Mouse (Mus musculus): ENCODE results near the gene Nemp1.

Nemp1 gene

GRCm38 (mm10) chr10:127666501-127667268, at the start of gene Nemp1:
Gene Nemp1, plus strand, starts transcription at chr10:127666901.
- in situ Hi-C loops (cut with MboI; ENCODE audit: low sequenced_read_pairs) = no loop called here

DNA sequence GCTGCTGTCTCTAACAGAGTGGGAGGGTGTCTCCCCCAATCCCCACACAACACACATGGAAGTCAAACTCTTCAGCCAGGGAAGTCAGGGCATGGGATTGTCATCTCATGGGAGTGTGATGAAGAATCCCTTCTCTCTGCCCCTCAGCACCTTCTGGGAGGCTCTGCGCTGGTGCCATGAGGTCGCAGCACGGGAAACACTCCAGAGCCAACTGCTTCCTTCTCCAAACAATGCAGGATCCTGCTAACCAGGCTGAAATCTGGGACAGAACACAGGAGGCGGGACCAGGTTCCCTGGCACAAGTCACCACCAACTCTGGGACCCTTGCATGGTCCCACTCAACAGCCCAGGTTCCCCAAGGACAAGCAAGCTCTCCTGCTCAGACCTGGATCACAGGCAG, 49.4 kb upstream of the Nemp1 start:
- in situ Hi-C loops (cut with MboI; ENCODE audit: low sequenced_read_pairs) = no loop called here

DNA sequence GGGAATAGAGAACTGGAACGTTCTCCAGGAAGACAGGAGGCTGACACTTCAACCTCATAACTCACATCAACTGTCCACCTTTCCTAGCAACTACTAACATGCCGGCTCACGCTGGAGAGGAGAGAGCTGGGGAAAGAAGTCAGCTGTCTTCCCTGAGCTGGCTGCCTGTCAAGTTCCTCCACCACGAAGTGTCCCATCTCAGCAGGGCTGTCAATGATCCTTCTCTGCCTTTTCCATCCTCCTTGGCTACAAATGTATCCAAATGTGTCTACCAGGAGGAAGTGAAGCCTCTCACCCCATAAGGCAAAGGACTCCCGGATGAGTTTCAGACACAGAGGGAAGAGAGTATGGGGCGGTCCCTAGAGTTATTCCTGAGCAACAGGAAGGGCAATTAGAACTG, 48.5 kb upstream of the Nemp1 start:
- in situ Hi-C loops (cut with MboI; ENCODE audit: low sequenced_read_pairs) = no loop called here

GRCm38 (mm10) chr10:127619119-127619721, 47.5 kb upstream of the Nemp1 start:
- in situ Hi-C loops (cut with MboI; ENCODE audit: low sequenced_read_pairs) = no loop called here

- in situ Hi-C loops (cut with MboI; ENCODE audit: low sequenced_read_pairs) = no loop called here
Measured at GRCm38 (mm10) chr10:127619941-127620405, 46.7 kb upstream of the Nemp1 start.

GRCm38 (mm10) chr10:127620406-127621190, 46.1 kb upstream of the Nemp1 start, which contains the start of gene Lrp1:
Gene Lrp1, minus strand, starts transcription at chr10:127621148.
- in situ Hi-C loops (cut with MboI; ENCODE audit: low sequenced_read_pairs) = no loop called here

GRCm38 (mm10) chr10:127621191-127622056, 45.3 kb upstream of the Nemp1 start:
- in situ Hi-C loops (cut with MboI; ENCODE audit: low sequenced_read_pairs) = no loop called here

DNA sequence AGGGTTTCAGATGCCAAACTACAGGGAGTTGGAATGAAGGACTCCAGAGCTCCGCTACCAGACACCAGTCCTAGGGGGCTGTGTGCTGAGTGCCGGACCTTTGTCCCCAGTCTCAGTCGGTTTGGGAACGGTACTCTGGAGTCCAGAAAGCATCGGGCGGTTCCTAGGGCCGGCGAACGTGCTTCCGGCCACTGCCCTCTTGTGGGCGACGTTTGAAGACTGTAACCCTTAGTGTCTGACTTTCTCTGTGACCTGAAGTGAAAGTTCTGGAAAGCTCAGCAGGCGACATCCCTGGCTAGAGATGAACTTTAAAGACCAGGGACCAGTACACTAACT, 44.7 kb upstream of the Nemp1 start:
- in situ Hi-C loops (cut with MboI; ENCODE audit: low sequenced_read_pairs) = no loop called here

DNA sequence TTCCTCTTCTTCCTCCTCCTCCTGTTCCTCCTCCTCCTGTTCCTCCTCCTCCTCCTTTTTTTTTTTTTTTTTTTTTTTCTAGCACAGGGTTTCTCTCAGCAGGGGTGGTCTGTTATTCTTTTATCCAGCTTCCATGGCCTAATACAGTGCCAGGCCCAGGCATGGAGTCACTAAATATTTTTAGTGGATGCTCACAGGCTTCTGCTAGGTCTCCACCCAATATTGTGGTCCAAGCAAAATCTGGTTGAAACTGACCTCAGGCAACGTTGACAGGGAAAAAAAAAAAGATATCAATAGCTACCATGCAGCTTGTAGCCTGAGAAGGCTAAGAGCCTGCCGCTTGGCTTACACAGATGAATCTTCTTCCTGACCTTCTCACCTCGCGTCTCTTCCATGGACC, 44.0 kb upstream of the Nemp1 start:
- in situ Hi-C loops (cut with MboI; ENCODE audit: low sequenced_read_pairs) = no loop called here

DNA sequence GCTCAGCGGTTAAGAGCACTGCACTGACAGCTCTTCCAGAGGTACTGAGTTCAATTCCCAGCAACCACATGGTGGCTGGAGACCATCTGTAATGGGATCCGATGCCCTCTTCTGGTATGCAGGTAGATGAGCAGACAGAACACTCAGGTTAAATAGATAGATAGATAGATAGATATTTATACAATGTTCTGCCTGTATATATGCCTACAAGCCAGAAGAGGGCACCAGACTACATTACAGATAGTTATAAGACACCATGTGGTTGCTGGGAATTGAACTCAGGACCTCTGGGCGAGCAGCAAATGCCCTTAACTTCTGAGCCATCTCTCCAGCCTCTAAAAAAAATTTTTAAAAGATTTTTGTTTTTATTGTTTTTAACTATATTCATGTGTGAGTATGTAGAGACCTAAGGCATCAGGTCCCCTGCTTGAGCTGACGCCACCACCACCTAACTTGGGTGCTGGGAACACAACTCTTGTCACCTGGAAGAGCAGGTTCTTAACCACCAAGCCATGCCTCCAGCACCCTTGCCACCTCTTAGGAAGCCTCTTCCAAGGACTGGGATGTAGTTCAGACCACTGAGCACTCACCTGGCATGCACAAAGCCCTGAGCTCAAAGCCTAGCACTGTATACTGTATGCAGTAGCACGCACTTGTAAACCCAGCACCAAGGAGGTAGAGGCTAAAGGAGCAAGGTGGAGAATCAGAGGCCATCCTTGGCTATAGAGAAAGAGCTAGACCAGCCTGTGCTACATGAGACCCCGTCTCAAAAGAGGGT, 43.1 kb upstream of the Nemp1 start:
- in situ Hi-C loops (cut with MboI; ENCODE audit: low sequenced_read_pairs) = no loop called here

GRCm38 (mm10) chr10:127626433-127626832, 40.3 kb upstream of the Nemp1 start:
- in situ Hi-C loops (cut with MboI; ENCODE audit: low sequenced_read_pairs) = no loop called here

DNA sequence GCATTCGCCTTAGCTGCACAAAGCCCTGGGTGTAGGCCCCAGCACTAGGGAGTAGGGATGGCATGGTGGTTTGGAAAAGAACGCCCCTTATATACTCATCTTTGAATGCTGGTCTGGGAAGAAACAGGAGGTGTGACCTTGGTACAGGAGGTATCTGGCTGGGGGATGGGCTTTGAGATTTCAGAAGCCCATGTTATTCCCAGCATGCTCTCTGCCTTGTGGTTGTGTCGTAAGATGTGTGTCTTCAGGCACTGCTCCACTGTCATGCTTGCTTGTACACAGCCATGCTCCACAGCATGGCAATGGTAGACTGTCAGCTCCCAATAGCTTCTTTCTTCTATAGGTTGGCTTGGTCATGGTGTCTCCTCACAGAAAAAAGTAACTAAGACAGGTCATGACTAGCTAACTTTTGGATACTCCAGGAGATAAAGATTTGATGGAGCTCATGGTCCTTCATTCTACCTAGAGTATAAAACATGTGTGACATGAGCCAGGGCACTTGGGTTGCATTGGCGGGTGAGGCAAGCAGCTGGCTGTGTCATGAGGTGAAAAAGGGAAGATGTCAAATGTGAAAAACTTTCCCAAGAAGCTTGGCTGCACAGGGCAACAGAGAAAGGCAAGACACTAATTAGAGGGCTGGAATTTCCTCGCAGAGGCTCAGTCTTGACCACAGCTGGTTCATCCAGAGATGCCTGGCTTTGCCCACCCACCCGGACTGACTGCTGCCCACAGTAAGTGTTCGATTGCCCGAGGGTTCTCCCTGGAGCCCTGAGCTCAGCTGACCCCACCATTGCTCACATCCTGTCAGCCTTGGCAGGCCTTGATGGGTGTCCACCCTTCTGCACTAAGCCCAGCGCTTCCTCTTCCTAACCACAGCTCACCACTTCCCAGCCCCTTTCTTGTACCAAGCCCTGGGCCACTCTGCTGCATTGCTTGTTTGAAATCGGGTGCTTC, 35.2 kb upstream of the Nemp1 start:
- in situ Hi-C loops (cut with MboI; ENCODE audit: low sequenced_read_pairs) = loop anchor here (10.0 kb wide), 1 partner anchor 57 kb away; no protein-coding TSS in a partner anchor

- in situ Hi-C loops (cut with MboI; ENCODE audit: low sequenced_read_pairs) = loop anchor here (10.0 kb wide), 1 partner anchor 58 kb away; no protein-coding TSS in a partner anchor
Measured at GRCm38 (mm10) chr10:127632668-127633271, 33.9 kb upstream of the Nemp1 start.

- in situ Hi-C loops (cut with MboI; ENCODE audit: low sequenced_read_pairs) = no loop called here
Measured at GRCm38 (mm10) chr10:127640421-127640820, 26.3 kb upstream of the Nemp1 start.

DNA sequence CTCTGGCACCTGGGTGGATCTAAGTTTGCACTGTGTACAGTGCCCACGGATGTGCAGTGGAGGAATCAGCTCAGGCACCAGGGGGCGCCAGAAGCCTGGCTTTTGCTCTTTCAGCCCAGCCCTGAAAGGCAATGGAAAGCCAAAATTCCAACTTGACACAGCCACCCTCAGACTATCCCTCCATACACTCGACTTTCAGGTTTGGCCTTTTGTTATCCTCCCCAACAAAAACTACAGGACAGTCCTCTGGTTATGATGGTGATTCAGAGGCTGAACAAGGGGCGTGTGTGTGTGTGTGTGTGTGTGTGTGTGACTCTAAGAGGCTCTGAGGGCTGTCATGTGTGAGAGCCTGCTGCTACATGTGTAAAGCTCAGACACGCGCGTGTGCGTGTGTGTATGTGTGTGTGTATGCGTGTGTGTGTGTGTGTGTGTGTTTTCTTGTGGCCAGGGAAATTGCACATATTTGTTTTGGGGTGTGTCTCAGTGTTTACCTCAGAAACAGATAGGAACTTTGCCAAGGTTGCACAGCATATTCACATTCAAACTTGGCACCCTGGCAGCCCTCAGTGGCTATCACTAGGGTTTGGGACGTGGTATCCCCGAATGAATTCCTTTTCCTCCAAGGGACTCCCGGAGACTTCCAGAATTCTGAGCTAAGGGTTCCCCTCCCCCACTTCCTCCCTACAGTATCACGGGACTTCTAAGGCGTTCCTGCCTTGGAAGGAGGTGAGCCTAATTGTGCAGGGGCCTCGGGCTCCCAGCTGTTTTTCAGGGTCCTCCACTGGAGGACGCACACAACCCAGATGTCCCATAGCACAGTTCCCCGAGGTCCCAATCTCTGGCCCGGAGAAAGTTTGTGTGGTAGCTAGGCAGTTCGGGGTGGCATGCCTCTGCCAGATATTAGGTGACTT, 24.6 kb upstream of the Nemp1 start:
- in situ Hi-C loops (cut with MboI; ENCODE audit: low sequenced_read_pairs) = no loop called here

DNA sequence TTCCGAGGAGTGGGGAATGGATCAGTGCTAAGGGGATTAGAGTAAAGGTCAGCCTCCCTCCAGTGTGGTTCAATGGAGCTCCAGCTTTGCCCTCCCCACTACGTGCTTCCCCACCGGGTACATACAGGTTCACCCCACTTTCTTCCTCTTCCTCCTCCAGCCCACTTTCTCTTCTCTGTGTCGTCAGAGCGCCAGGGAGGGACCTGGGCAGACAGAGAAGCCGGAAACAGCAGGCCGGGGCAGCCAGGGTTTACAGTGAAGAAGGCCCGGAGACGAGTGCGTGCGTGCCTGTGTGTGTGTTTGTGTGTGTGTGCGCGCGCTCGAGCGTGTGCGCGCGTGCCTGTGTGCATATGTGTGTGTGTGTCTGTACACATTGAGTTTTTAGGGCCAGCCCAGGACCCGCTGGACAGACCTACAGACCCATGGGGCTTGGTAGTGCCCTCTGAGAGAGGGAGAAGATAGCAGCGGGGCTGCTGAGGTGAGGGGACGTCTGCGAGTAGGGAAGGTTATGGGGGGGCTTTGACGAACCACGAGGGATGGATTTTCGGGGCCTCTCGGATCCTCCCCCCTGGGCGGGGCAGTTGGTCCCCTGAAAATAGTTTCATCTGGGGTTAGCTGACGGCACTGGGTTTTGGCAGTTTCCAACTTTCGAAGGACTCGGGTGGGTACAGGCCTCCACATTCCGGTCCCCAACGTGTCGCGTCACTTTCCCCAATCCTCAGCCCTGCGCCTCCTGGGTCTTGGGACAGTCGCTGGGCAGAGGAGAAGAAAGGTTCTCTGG, 23.7 kb upstream of the Nemp1 start, which contains the start of gene Stat6:
TSS of gene Stat6 (plus strand) at position 215 of the 781 bp plus-strand sequence.
- in situ Hi-C loops (cut with MboI; ENCODE audit: low sequenced_read_pairs) = no loop called here

Measured in CH12F3 (cell line).